Mouse (Mus musculus): ENCODE measurements around the gene Slc9a9. TPM values are rescaled to one million over a fixed set of nuclear protein-coding genes. Genes with fewer than 3 reads are reported as not detected.

The Slc9a9 gene
- polyA plus RNA-seq, 1 experiment from 2014 or later, result 2.7 TPM

- WGBS (ENCODE audit: insufficient replicate concordance), result 49% methylated on average over 2 of the region's 2 CpGs
- Histone ChIP-seq H3K27me3 (no peaks in the 10 kb centered on the region), H3K27ac (replicated peaks) (no peak overlapping the region), H3K4me1 (replicated peaks) (no peaks in the 10 kb centered on the region), H3K36me3 (replicated peaks) (no peaks in the 10 kb centered on the region), H3K4me3 (replicated peaks) (no peak overlapping the region), H3K4me2 (no peak overlapping the region), H3K9me3 (replicated peaks) (no peaks in the 10 kb centered on the region), H3K9ac (no peak overlapping the region)
- no peak for ATAC-seq (ENCODE audit: insufficient read depth)
Observed at GRCm38 (mm10) chr9:95266179-95266578, 596.5 kb downstream of the Slc9a9 start.

DNA sequence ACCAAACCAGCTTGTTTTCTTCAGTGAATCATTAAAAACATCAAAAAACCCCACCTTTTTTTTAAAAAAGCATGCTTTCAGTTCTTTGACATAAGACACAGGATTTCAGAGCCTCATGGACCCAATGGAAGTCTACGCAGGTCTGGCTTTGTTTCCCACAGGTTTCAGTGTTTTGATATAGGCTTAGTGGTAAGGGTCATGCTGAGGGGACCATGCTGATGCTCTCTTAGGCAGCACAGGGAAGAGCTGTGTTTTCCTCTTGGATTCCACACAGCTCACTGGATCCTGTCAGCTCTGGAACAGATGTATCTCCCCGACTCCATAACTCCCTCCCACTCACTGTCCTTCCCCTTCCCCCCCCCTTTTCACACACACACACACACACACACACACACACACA, 597.2 kb downstream of the Slc9a9 start:
- Histone ChIP-seq H3K4me3 (replicated peaks) (no peak overlapping the region), H3K4me2 (no peak overlapping the region), H3K27ac (replicated peaks) (no peak overlapping the region), H3K4me1 (replicated peaks) (no peaks in the 10 kb centered on the region), H3K9ac (no peak overlapping the region), H3K27me3 (no peaks in the 10 kb centered on the region), H3K36me3 (replicated peaks) (no peaks in the 10 kb centered on the region), H3K9me3 (replicated peaks) (no peaks in the 10 kb centered on the region)
- ATAC-seq (ENCODE audit: insufficient read depth), result no peak
- WGBS (ENCODE audit: insufficient replicate concordance), result 63% methylated on average over 2 of the region's 2 CpGs

- H3K4me3 ChIP-seq (replicated peaks), result no peak overlapping the region
- H3K27ac ChIP-seq (replicated peaks), result no peak overlapping the region
- no peak overlapping the region for H3K9ac ChIP-seq
- H3K9me3 ChIP-seq (replicated peaks), result no peaks in the 10 kb centered on the region
- H3K27me3 ChIP-seq, result no peaks in the 10 kb centered on the region
- peaks cover 9% of the 10 kb centered on the region for H3K4me1 ChIP-seq (replicated peaks)
- 20% methylated on average over 10 of the region's 10 CpGs for WGBS (ENCODE audit: insufficient replicate concordance)
- H3K36me3 ChIP-seq (replicated peaks), result no peaks in the 10 kb centered on the region
- ATAC-seq (ENCODE audit: insufficient read depth), result peak; percentile 76
- H3K4me2 ChIP-seq, result no peak overlapping the region
Observed at GRCm38 (mm10) chr9:95279590-95280344, 610.1 kb downstream of the Slc9a9 start.

Small RNA genes lying within 50 kb of the gene (microRNA-seq; reads per million reads assigned to microRNA genes)
- gene Mir7656, result not detected

Other genes with a start within 250 kb of the Slc9a9 start
- 8.5 and 10.1 TPM in 2 replicates for gene 1190002N15Rik, start 131.8 kb upstream of the Slc9a9 start, polyA plus RNA-seq (2015; fragmentation: Nextera tagmentation; extraction: Ambion mirVana)